Mouse (Mus musculus) megakaryocyte, embryonic 14.5 days (primary cell): ENCODE data around the gene Scube1.

Source experiments
- FLI1 ChIP-seq: IDR thresholded peaks from 2 replicates; pipeline ENCODE4 v1.6.1; 2012; ENCODE audit warnings: low read length, inconsistent platforms, mixed read lengths
- GATA1 ChIP-seq: IDR thresholded peaks from 3 replicates; pipeline ENCODE4 v1.6.1; 2012; ENCODE audit warnings: mixed read lengths, low read length, inconsistent platforms, borderline replicate concordance

DNA sequence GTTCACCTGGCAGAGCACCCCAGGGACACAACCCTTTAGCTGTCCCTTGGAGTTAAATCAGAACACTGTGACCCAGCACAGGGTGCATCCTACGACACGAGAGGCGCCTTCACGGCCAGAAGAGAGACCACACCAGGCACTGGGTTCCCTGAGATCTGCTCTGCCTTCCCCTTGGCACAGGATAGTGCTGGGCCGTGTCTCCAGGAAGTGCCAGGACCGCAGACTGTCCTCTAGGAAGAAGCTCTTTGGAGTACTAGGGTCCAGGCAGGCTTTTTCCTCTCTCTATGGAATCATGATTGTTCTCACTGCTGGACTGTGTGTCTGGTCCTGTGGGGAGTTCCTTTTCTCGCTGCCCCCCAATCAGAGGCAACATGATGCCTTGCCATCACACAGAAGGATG, 44.5 kb downstream of the Scube1 start:
- TF ChIP-seq FLI1 (no peak), GATA1 (no peak)
